Mouse (Mus musculus) liver, embryonic 12.5 days (tissue): ENCODE results near the gene Ndufaf8. TPM values are rescaled to one million over a fixed set of nuclear protein-coding genes. Genes with fewer than 3 reads are reported as not detected.

Experiments
- ATAC-seq: fragments of 200-750 bp; cut with Nextera tagmentation; 2 replicates; pipeline ENCODE4 v1.8.0; 2017; ENCODE audit warnings: moderate number of reproducible peaks, mild to moderate bottlenecking, moderate library complexity
- H3K27ac ChIP-seq: fragments of 300-500 bp; sonication (generic); 2 replicates; pipeline ENCODE4 v1.5.1; 2016; ENCODE audit warnings: mild to moderate bottlenecking
- H3K27me3 ChIP-seq: fragments of 300-500 bp; sonication (generic); replicated peaks from 2 replicates; pipeline ENCODE4 v1.6.1; 2016; ENCODE audit warnings: mild to moderate bottlenecking, moderate library complexity
- H3K36me3 ChIP-seq: fragments of 300-500 bp; sonication (generic); 2 replicates; pipeline ENCODE4 v1.6.1; 2016; ENCODE audit warnings: mild to moderate bottlenecking, moderate library complexity
- H3K4me1 ChIP-seq: fragments of 300-500 bp; sonication (generic); 2 replicates; pipeline ENCODE4 v1.6.1; 2016
- H3K4me2 ChIP-seq: fragments of 300-500 bp; sonication (generic); 2 replicates; pipeline ENCODE4 v1.6.1; 2016; ENCODE audit warnings: mild to moderate bottlenecking, moderate library complexity
- H3K4me3 ChIP-seq: fragments of 300-500 bp; sonication (generic); 2 replicates; pipeline ENCODE4 v1.5.1; 2016; ENCODE audit warnings: mild to moderate bottlenecking, moderate library complexity
- H3K9ac ChIP-seq: fragments of 300-500 bp; sonication (generic); 2 replicates; pipeline ENCODE4 v1.6.1; 2016; ENCODE audit warnings: mild to moderate bottlenecking, moderate library complexity
- H3K9me3 ChIP-seq: fragments of 300-500 bp; sonication (generic); replicated peaks from 2 replicates; pipeline ENCODE4 v1.6.1; 2016; ENCODE audit warnings: mild to moderate bottlenecking, moderate library complexity
- WGBS: fragments of 180-500 bp; shearing (Covaris S2); methylation state at CpG from one replicate; pipeline ENCODE4 v1.1.7; 2016; ENCODE audit not compliant: insufficient replicate concordance; 5-methylcytosine and 5-hydroxymethylcytosine counted together
- polyA plus RNA-seq: library from polyadenylated mRNA; unstranded; fragments of >200 nt; fragmentation: Nextera tagmentation; extraction: Ambion mirVana; gene quantifications from 2 replicates; pipeline ENCODE4 v1.2.1, GENCODE M21; 2016

The Ndufaf8 gene
- polyA plus RNA-seq, 1 experiment from 2014 or later: 68.1 TPM

GRCm38 (mm10) chr11:120119936-120120541, 21.3 kb downstream of the Ndufaf8 start:
- Histone ChIP-seq H3K4me3 (no peak overlapping the region), H3K36me3 (peaks cover 99% of the 10 kb centered on the region), H3K9me3 (no peaks in the 10 kb centered on the region), H3K4me1 (peaks cover 7% of the 10 kb centered on the region), H3K4me2 (no peak overlapping the region), H3K27ac (no peak overlapping the region), H3K9ac (no peak overlapping the region), H3K27me3 (no peaks in the 10 kb centered on the region)
- no peak for ATAC-seq
- WGBS: 89% methylated on average over 10 of the region's 10 CpGs

- Histone ChIP-seq H3K9ac (no peak overlapping the region), H3K36me3 (peaks cover 98% of the 10 kb centered on the region), H3K4me3 (no peak overlapping the region), H3K27me3 (no peaks in the 10 kb centered on the region), H3K27ac (no peak overlapping the region), H3K4me1 (peaks cover 7% of the 10 kb centered on the region), H3K9me3 (no peaks in the 10 kb centered on the region), H3K4me2 (no peak overlapping the region)
- 79% methylated on average over 17 of the region's 17 CpGs for WGBS
- no peak for ATAC-seq
These were observed 22.1 kb downstream of the Ndufaf8 start for GRCm38 (mm10) chr11:120120642-120121420.

GRCm38 (mm10) chr11:120122126-120122525, 23.4 kb downstream of the Ndufaf8 start:
- Histone ChIP-seq H3K27me3 (no peaks in the 10 kb centered on the region), H3K9me3 (no peaks in the 10 kb centered on the region), H3K36me3 (peaks cover 97% of the 10 kb centered on the region), H3K4me1 (peaks cover 7% of the 10 kb centered on the region), H3K9ac (no peak overlapping the region), H3K27ac (no peak overlapping the region), H3K4me3 (no peak overlapping the region), H3K4me2 (no peak overlapping the region)
- WGBS: 85% methylated on average over 12 of the region's 12 CpGs
- no peak for ATAC-seq

- no peaks in the 10 kb centered on the region for H3K4me1 ChIP-seq
- no peaks in the 10 kb centered on the region for H3K9me3 ChIP-seq
- no peak overlapping the region for H3K27ac ChIP-seq
- H3K9ac ChIP-seq: no peak overlapping the region
- WGBS: 65% methylated on average over 2 of the region's 2 CpGs
- H3K4me2 ChIP-seq: no peak overlapping the region
- ATAC-seq: no peak
- H3K4me3 ChIP-seq: no peak overlapping the region
- peaks cover 96% of the 10 kb centered on the region for H3K36me3 ChIP-seq
- no peaks in the 10 kb centered on the region for H3K27me3 ChIP-seq
These were observed 28.1 kb downstream of the Ndufaf8 start for GRCm38 (mm10) chr11:120126845-120127244.

- ATAC-seq: no peak
- 0 out of 2 replicates have a peak, but pooled peaks cover 3% of the 10 kb centered on the region for H3K4me1 ChIP-seq
- H3K9me3 ChIP-seq: no peaks in the 10 kb centered on the region
- no peaks in the 10 kb centered on the region for H3K27me3 ChIP-seq
- H3K36me3 ChIP-seq: peaks cover 95% of the 10 kb centered on the region
- no peak overlapping the region for H3K9ac ChIP-seq
- no peak overlapping the region for H3K4me2 ChIP-seq
- no peak overlapping the region for H3K4me3 ChIP-seq
- 82% methylated on average over 7 of the region's 7 CpGs for WGBS
- no peak overlapping the region for H3K27ac ChIP-seq
These were observed 30.6 kb downstream of the Ndufaf8 start for GRCm38 (mm10) chr11:120129281-120129680.

GRCm38 (mm10) chr11:120134148-120134547, 35.4 kb downstream of the Ndufaf8 start:
- H3K4me2 ChIP-seq: no peak overlapping the region
- H3K4me1 ChIP-seq: peaks cover 50% of the 10 kb centered on the region
- H3K9me3 ChIP-seq: no peaks in the 10 kb centered on the region
- no peak for ATAC-seq
- no peak overlapping the region for H3K4me3 ChIP-seq
- H3K9ac ChIP-seq: no peak overlapping the region
- H3K36me3 ChIP-seq: peaks cover 89% of the 10 kb centered on the region
- WGBS: 82% methylated on average over 5 of the region's 5 CpGs
- H3K27me3 ChIP-seq: no peaks in the 10 kb centered on the region
- H3K27ac ChIP-seq: no peak overlapping the region

GRCm38 (mm10) chr11:120134847-120135530, 36.3 kb downstream of the Ndufaf8 start:
- Histone ChIP-seq H3K4me3 (no peak overlapping the region), H3K9me3 (no peaks in the 10 kb centered on the region), H3K27ac (no peak overlapping the region), H3K4me1 (peaks cover 58% of the 10 kb centered on the region), H3K27me3 (no peaks in the 10 kb centered on the region), H3K9ac (0 out of 2 replicates have a peak overlapping the region, but pooled peaks have one; percentile 23), H3K4me2 (no peak overlapping the region), H3K36me3 (peaks cover 87% of the 10 kb centered on the region)
- WGBS: 73% methylated on average over 9 of the region's 9 CpGs
- no peak for ATAC-seq

- H3K4me2 ChIP-seq: peak overlapping the region; percentile 55
- peaks cover 85% of the 10 kb centered on the region for H3K36me3 ChIP-seq
- H3K9me3 ChIP-seq: no peaks in the 10 kb centered on the region
- H3K4me3 ChIP-seq: no peak overlapping the region
- H3K27ac ChIP-seq: peak overlapping the region; percentile 76
- H3K4me1 ChIP-seq: peaks cover 66% of the 10 kb centered on the region
- 84% methylated on average over 8 of the region's 8 CpGs for WGBS
- H3K27me3 ChIP-seq: no peaks in the 10 kb centered on the region
- no peak for ATAC-seq
- H3K9ac ChIP-seq: no peak overlapping the region
These were observed 37.5 kb downstream of the Ndufaf8 start for GRCm38 (mm10) chr11:120136195-120136594.

- Histone ChIP-seq H3K4me1 (peaks cover 72% of the 10 kb centered on the region), H3K27ac (peak overlapping the region; percentile 76), H3K9me3 (no peaks in the 10 kb centered on the region), H3K36me3 (peaks cover 82% of the 10 kb centered on the region), H3K4me3 (no peak overlapping the region), H3K27me3 (no peaks in the 10 kb centered on the region), H3K9ac (peak overlapping the region; percentile 39), H3K4me2 (peak overlapping the region; percentile 55)
- peak; percentile 81 for ATAC-seq
- WGBS: 38% methylated on average over 23 of the region's 23 CpGs
These were observed 38.3 kb downstream of the Ndufaf8 start for GRCm38 (mm10) chr11:120136796-120137624.

- Histone ChIP-seq H3K4me2 (peak overlapping the region; percentile 55), H3K9me3 (no peaks in the 10 kb centered on the region), H3K27me3 (no peaks in the 10 kb centered on the region), H3K36me3 (peaks cover 81% of the 10 kb centered on the region), H3K27ac (peak overlapping the region; percentile 76), H3K9ac (peak overlapping the region; percentile 31; the same call in 1 of the 2 replicates), H3K4me1 (peaks cover 75% of the 10 kb centered on the region), H3K4me3 (no peak overlapping the region)
- 37% methylated on average over 5 of the region's 5 CpGs for WGBS
- ATAC-seq: no peak
These were observed 38.9 kb downstream of the Ndufaf8 start for GRCm38 (mm10) chr11:120137625-120138004.

GRCm38 (mm10) chr11:120139309-120139731, 40.6 kb downstream of the Ndufaf8 start:
- Histone ChIP-seq H3K4me3 (no peak overlapping the region), H3K27ac (peak overlapping the region; percentile 27; the same call in 1 of the 2 replicates), H3K4me1 (peaks cover 91% of the 10 kb centered on the region), H3K36me3 (peaks cover 80% of the 10 kb centered on the region), H3K4me2 (no peak overlapping the region), H3K9ac (peak overlapping the region; percentile 28; the same call in 1 of the 2 replicates), H3K27me3 (no peaks in the 10 kb centered on the region), H3K9me3 (no peaks in the 10 kb centered on the region)
- ATAC-seq: no peak; the same call in 1 of the 2 replicates
- 25% methylated on average over 10 of the region's 10 CpGs for WGBS
